Mouse (Mus musculus): Measurements from ENCODE around the gene Bmyc. TPM values are rescaled to one million over a fixed set of nuclear protein-coding genes. Genes with fewer than 3 reads are reported as not detected.
"Not testable (repeated sequence)": the region's sequence is repeated elsewhere in the genome, so short reads cannot be mapped to it uniquely, and the experiment has no call there.

Bmyc gene
- polyA plus RNA-seq, 1 experiment: 34.7 TPM

DNA sequence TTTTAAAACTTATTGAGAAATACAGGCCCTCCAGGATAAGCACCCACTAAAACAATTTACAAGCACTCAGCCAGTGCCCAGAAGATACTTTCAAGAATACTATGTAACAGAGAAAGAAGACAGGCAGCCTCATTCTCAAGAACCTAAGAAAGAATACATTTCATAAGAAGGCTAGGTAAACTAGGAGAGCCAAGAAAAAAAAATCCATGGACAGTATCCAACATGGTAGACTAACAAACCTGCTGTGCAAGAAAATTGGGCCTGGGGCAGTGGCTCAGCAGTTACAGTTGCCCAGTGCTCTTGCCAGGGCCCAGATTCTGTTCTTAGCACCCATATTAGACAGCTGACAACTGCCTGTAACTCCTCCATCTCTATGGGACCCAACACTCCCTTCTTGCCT is 10.7 kb downstream of the Bmyc start:
- H3K27ac ChIP-seq (ENCODE audit: insufficient read depth, low read depth, low read length): no peak overlapping the region
- H3K4me3 ChIP-seq (ENCODE audit: insufficient read depth, low read length): no peak overlapping the region
- TF ChIP-seq CTCF (IDR thresholded peaks at IDR 0.05; ENCODE audit: low read depth, low read length): no peak
- no peak for TF ChIP-seq POLR2A (IDR thresholded peaks at IDR 0.05; ENCODE audit: borderline replicate concordance, low read depth, low read length)
- no peaks in the 10 kb centered on the region for H3K4me1 ChIP-seq (ENCODE audit: control insufficient read depth, insufficient read depth, low read length)

DNA sequence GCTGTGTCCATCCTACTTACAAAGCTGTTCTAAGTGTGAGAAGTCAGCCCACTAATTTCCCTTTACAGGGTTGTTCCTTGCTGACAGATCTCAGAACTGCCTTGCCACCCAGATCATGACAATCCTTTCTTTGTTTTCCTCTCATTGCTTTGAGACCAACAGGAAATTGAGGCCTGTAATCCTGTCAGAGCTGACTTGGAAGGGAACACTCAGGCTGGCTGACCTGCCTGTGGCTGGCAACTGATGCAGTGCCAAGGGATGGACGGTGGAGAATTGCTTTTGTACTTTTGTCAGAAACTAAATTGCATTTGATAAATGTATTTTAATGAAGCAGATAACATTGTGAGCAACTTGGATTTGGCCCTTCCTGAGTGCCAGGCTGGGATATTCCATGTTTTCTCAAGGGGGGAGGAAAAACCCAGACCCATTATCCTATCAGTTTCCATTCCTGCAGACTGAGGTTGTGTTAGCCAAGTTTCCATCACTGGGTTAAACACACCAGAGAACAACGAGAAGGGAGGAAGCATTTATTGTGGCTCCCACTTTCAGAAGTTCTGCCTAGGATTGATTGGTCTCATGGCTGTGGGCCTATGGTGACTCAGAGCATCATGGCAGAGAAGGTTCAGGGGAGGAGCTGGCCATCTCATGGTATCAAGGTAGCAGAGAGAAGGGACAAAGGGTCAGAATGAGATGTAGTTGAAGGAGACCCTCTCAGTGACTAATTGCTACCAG is 26.8 kb downstream of the Bmyc start:
- H3K4me1 ChIP-seq (ENCODE audit: control insufficient read depth, insufficient read depth, low read length): no peaks in the 10 kb centered on the region
- TF ChIP-seq POLR2A (IDR thresholded peaks at IDR 0.05; ENCODE audit: borderline replicate concordance, low read depth, low read length): no peak
- TF ChIP-seq CTCF (IDR thresholded peaks at IDR 0.05; ENCODE audit: low read depth, low read length): no peak
- no peak overlapping the region for H3K4me3 ChIP-seq (ENCODE audit: insufficient read depth, low read length)
- H3K27ac ChIP-seq (ENCODE audit: insufficient read depth, low read depth, low read length): no peak overlapping the region

GRCm38 (mm10) chr2:25736709-25737108 is 30.2 kb downstream of the Bmyc start, which contains the start of gene Obp2b:
Gene Obp2b, plus strand, starts transcription at chr2:25737009.
- not testable (repeated sequence) for H3K4me1 ChIP-seq (ENCODE audit: control insufficient read depth, insufficient read depth, low read length); H3K4me3 ChIP-seq (ENCODE audit: insufficient read depth, low read length); H3K27ac ChIP-seq (ENCODE audit: insufficient read depth, low read depth, low read length)

DNA sequence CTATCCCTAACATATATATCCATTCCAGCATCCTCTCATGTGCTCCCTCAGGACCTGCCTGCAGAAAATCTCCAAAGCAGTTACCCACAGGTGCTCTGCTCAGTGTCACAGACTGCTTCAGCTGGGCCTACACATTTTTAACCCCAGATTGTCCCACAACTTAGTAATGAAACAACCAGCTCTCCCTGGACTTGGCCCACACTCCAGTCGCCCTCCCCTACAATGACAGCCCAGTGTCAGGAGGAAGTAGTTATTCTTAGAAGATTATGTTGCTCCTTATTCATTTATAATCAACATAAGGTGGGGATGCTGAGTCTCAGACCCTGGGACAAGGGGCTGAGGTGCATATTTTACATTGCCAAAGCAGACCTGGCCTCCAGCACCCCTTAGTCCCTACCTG is 35.1 kb downstream of the Bmyc start:
- TF ChIP-seq CTCF (IDR thresholded peaks at IDR 0.05; ENCODE audit: low read depth, low read length) (no peak), POLR2A (IDR thresholded peaks at IDR 0.05; ENCODE audit: borderline replicate concordance, low read depth, low read length) (no peak)
- Histone ChIP-seq H3K4me1 (ENCODE audit: control insufficient read depth, insufficient read depth, low read length) (no peaks in the 10 kb centered on the region), H3K4me3 (ENCODE audit: insufficient read depth, low read length) (no peak overlapping the region), H3K27ac (ENCODE audit: insufficient read depth, low read depth, low read length) (no peak overlapping the region)

GRCm38 (mm10) chr2:25754201-25754600 is 47.7 kb downstream of the Bmyc start:
- TF ChIP-seq CTCF (IDR thresholded peaks at IDR 0.05; ENCODE audit: low read depth, low read length) (no peak), POLR2A (IDR thresholded peaks at IDR 0.05; ENCODE audit: borderline replicate concordance, low read depth, low read length) (no peak)
- Histone ChIP-seq H3K27ac (ENCODE audit: insufficient read depth, low read depth, low read length) (no peak overlapping the region), H3K4me1 (ENCODE audit: control insufficient read depth, insufficient read depth, low read length) (no peaks in the 10 kb centered on the region), H3K4me3 (ENCODE audit: insufficient read depth, low read length) (no peak overlapping the region)

Other genes starting within 250 kb of the Bmyc start
- gene Clic3, start 249.9 kb upstream of the Bmyc start, polyA plus RNA-seq (2012; ENCODE audit: insufficient read depth, insufficient read length, missing spikeins): not detected in 2 replicates
- 22.4 and 26.2 TPM in 2 replicates for gene Paxx, start 245.6 kb upstream of the Bmyc start, polyA plus RNA-seq (2012; ENCODE audit: insufficient read depth, insufficient read length, missing spikeins)
- gene Ptgds, start 236.7 kb upstream of the Bmyc start, polyA plus RNA-seq (2012; ENCODE audit: insufficient read depth, insufficient read length, missing spikeins): not detected in 2 replicates
- gene Lcn12, start 212.8 kb upstream of the Bmyc start, polyA plus RNA-seq (2012; ENCODE audit: insufficient read depth, insufficient read length, missing spikeins): not detected in 2 replicates
- gene Fbxw5, start 206.0 kb upstream of the Bmyc start, polyA plus RNA-seq (2012; ENCODE audit: insufficient read depth, insufficient read length, missing spikeins): 35.0 and 35.4 TPM in 2 replicates
- 1.8 TPM in 1 of 2 replicates, not detected in the other for gene C8g, start 205.0 kb upstream of the Bmyc start, polyA plus RNA-seq (2012; ENCODE audit: insufficient read depth, insufficient read length, missing spikeins)
- 14.8 and 15.5 TPM in 2 replicates for gene Traf2, start 159.8 kb upstream of the Bmyc start, polyA plus RNA-seq (2012; ENCODE audit: insufficient read depth, insufficient read length, missing spikeins)
- gene Edf1, start 148.9 kb upstream of the Bmyc start, polyA plus RNA-seq (2012; ENCODE audit: insufficient read depth, insufficient read length, missing spikeins): 142 and 160 TPM in 2 replicates
- gene Mamdc4, start 131.9 kb upstream of the Bmyc start, polyA plus RNA-seq (2012; ENCODE audit: insufficient read depth, insufficient read length, missing spikeins): 0.60 and 1.3 TPM in 2 replicates
- 20.0 and 23.0 TPM in 2 replicates for gene Phpt1, start 131.5 kb upstream of the Bmyc start, polyA plus RNA-seq (2012; ENCODE audit: insufficient read depth, insufficient read length, missing spikeins)
- 0.11 and 0.21 TPM in 2 replicates for gene Ajm1, start 125.0 kb upstream of the Bmyc start, polyA plus RNA-seq (2012; ENCODE audit: insufficient read depth, insufficient read length, missing spikeins)
- 76.0 and 76.9 TPM in 2 replicates for gene Rabl6, start 98.2 kb upstream of the Bmyc start, polyA plus RNA-seq (2012; ENCODE audit: insufficient read depth, insufficient read length, missing spikeins)
- not detected in 2 replicates for gene Ccdc183, start 89.1 kb upstream of the Bmyc start, polyA plus RNA-seq (2012; ENCODE audit: insufficient read depth, insufficient read length, missing spikeins)
- 51.6 and 54.3 TPM in 2 replicates for gene Tmem141, start 84.7 kb upstream of the Bmyc start, polyA plus RNA-seq (2012; ENCODE audit: insufficient read depth, insufficient read length, missing spikeins)
- gene Fcna, start 78.7 kb upstream of the Bmyc start, polyA plus RNA-seq (2012; ENCODE audit: insufficient read depth, insufficient read length, missing spikeins): 18.6 and 21.5 TPM in 2 replicates
- not detected in 2 replicates for gene Lcn8, start 53.6 kb upstream of the Bmyc start, polyA plus RNA-seq (2012; ENCODE audit: insufficient read depth, insufficient read length, missing spikeins)
- not detected in 2 replicates for gene Lcn5, start 48.8 kb upstream of the Bmyc start, polyA plus RNA-seq (2012; ENCODE audit: insufficient read depth, insufficient read length, missing spikeins)
- gene Lcn6, start 30.0 kb upstream of the Bmyc start, polyA plus RNA-seq (2012; ENCODE audit: insufficient read depth, insufficient read length, missing spikeins): not detected in 2 replicates
- not detected in 2 replicates for gene Lcn10, start 24.0 kb upstream of the Bmyc start, polyA plus RNA-seq (2012; ENCODE audit: insufficient read depth, insufficient read length, missing spikeins)
- not detected in 2 replicates for gene Obp2a, start 6.7 kb upstream of the Bmyc start, polyA plus RNA-seq (2012; ENCODE audit: insufficient read depth, insufficient read length, missing spikeins)
- gene Obp2b, start 30.3 kb downstream of the Bmyc start, polyA plus RNA-seq (2012; ENCODE audit: insufficient read depth, insufficient read length, missing spikeins): not detected in 2 replicates
- gene Lcn3, start 58.8 kb downstream of the Bmyc start, polyA plus RNA-seq (2012; ENCODE audit: insufficient read depth, insufficient read length, missing spikeins): not detected in 2 replicates
- not detected in 2 replicates for gene Lcn11, start 70.3 kb downstream of the Bmyc start, polyA plus RNA-seq (2012; ENCODE audit: insufficient read depth, insufficient read length, missing spikeins)
- not detected in 2 replicates for gene Gm13539, start 75.5 kb downstream of the Bmyc start, polyA plus RNA-seq (2012; ENCODE audit: insufficient read depth, insufficient read length, missing spikeins)
- gene Glt6d1, start 109.1 kb downstream of the Bmyc start, polyA plus RNA-seq (2012; ENCODE audit: insufficient read depth, insufficient read length, missing spikeins): not detected in 2 replicates
- gene Lcn9, start 116.4 kb downstream of the Bmyc start, polyA plus RNA-seq (2012; ENCODE audit: insufficient read depth, insufficient read length, missing spikeins): not detected in 2 replicates
- gene Sohlh1, start 140.5 kb downstream of the Bmyc start, polyA plus RNA-seq (2012; ENCODE audit: insufficient read depth, insufficient read length, missing spikeins): not detected in 2 replicates
- gene Kcnt1, start 157.0 kb downstream of the Bmyc start, polyA plus RNA-seq (2012; ENCODE audit: insufficient read depth, insufficient read length, missing spikeins): not detected in 2 replicates

Measured in bone marrow macrophage, adult 2 months (primary cell).